Mouse (Mus musculus) olfactory bulb, adult 2 months (tissue): ENCODE data around the gene Tgfb2. TPM values are rescaled to one million over a fixed set of nuclear protein-coding genes. Genes with fewer than 3 reads are reported as not detected.

ENCODE experiments used
- H3K27ac ChIP-seq: fragments of 200-500 bp; 2 replicates; pipeline ENCODE4 v1.5.1; 2012; ENCODE audit warnings: low read depth, low read length; ENCODE audit not compliant: insufficient read depth
- H3K4me1 ChIP-seq: fragments of 200-500 bp; 2 replicates; pipeline ENCODE4 v1.6.1; 2012; ENCODE audit warnings: low read length; ENCODE audit not compliant: control insufficient read depth, insufficient read depth
- H3K4me3 ChIP-seq: fragments of 200-500 bp; 2 replicates; pipeline ENCODE4 v1.5.1; 2012; ENCODE audit warnings: mild to moderate bottlenecking, low read depth, low read length, moderate library complexity; ENCODE audit not compliant: insufficient read depth
- CTCF ChIP-seq: fragments of 200-500 bp; IDR thresholded peaks from 2 replicates; pipeline ENCODE4 v1.5.1; 2012; ENCODE audit warnings: low read depth, mild to moderate bottlenecking, low read length, moderate library complexity; ENCODE audit not compliant: insufficient read depth
- POLR2A ChIP-seq: fragments of 200-500 bp; IDR thresholded peaks from 2 replicates; pipeline ENCODE4 v1.6.1; 2012; ENCODE audit warnings: mild to moderate bottlenecking, low read depth, low read length, moderate library complexity; ENCODE audit not compliant: insufficient read depth
- WGBS: fragments of 180-500 bp; shearing (Covaris S2); methylation state at CpG from one replicate; pipeline ENCODE4 v1.1.7; 2018; 5-methylcytosine and 5-hydroxymethylcytosine counted together
- polyA plus RNA-seq: library from polyadenylated mRNA; stranded (reverse); fragments of >200 nt; gene quantifications from 2 replicates; pipeline ENCODE4 v1.2.4, GENCODE M21; 2012; ENCODE audit warnings: low replicate concordance; ENCODE audit not compliant: missing spikeins, insufficient read depth, insufficient read length

Tgfb2 gene
- polyA plus RNA-seq, 1 experiment, result not detected

- Histone ChIP-seq H3K4me3 (no peak overlapping the region), H3K27ac (no peak overlapping the region), H3K4me1 (peaks cover 3% of the 10 kb centered on the region; the same call in 1 of the 2 replicates)
- 90% methylated on average over 6 of the region's 6 CpGs for WGBS
- TF ChIP-seq CTCF, result no peak
- TF ChIP-seq POLR2A, result no peak
Observed at GRCm38 (mm10) chr1:186582113-186582512, 123.7 kb downstream of the Tgfb2 start.

- Histone ChIP-seq H3K4me1 (peaks cover 3% of the 10 kb centered on the region; the same call in 1 of the 2 replicates), H3K4me3 (no peak overlapping the region), H3K27ac (no peak overlapping the region)
- TF ChIP-seq CTCF (no peak), POLR2A (no peak)
- 97% methylated on average over 2 of the region's 2 CpGs for WGBS
Observed at GRCm38 (mm10) chr1:186581666-186582065, 124.1 kb downstream of the Tgfb2 start.

- peaks cover 3% of the 10 kb centered on the region; the same call in 1 of the 2 replicates for H3K4me1 ChIP-seq
- H3K27ac ChIP-seq, result no peak overlapping the region
- WGBS, result 87% methylated on average over 2 of the region's 2 CpGs
- no peak overlapping the region for H3K4me3 ChIP-seq
- TF ChIP-seq CTCF (no peak), POLR2A (no peak)
Observed at GRCm38 (mm10) chr1:186581114-186581513, 124.7 kb downstream of the Tgfb2 start.

GRCm38 (mm10) chr1:186577302-186577701 lies 128.5 kb downstream of the Tgfb2 start:
- TF ChIP-seq CTCF, result no peak
- TF ChIP-seq POLR2A, result no peak
- WGBS, result 91% methylated on average over 5 of the region's 5 CpGs
- Histone ChIP-seq H3K4me1 (no peaks in the 10 kb centered on the region), H3K4me3 (no peak overlapping the region), H3K27ac (no peak overlapping the region)

GRCm38 (mm10) chr1:186575629-186576028 lies 130.2 kb downstream of the Tgfb2 start:
- TF ChIP-seq POLR2A (no peak), CTCF (no peak)
- 89% methylated on average over 9 of the region's 9 CpGs for WGBS
- H3K27ac ChIP-seq, result no peak overlapping the region
- H3K4me1 ChIP-seq, result no peaks in the 10 kb centered on the region
- no peak overlapping the region for H3K4me3 ChIP-seq

- 92% methylated on average over 7 of the region's 7 CpGs for WGBS
- Histone ChIP-seq H3K4me1 (no peaks in the 10 kb centered on the region), H3K27ac (no peak overlapping the region), H3K4me3 (no peak overlapping the region)
- TF ChIP-seq CTCF (no peak), POLR2A (no peak)
Observed at GRCm38 (mm10) chr1:186575074-186575473, 130.7 kb downstream of the Tgfb2 start.

Other genes starting within 250 kb of the Tgfb2 start
- not detected in 2 replicates for gene Rrp15, start 43.4 kb upstream of the Tgfb2 start, polyA plus RNA-seq